7 mouse cellular contexts compared by ENCODE assay signal in genomic region chr4:132464255-132464613, GRCm38 (mm10). TPM values are rescaled to one million over a fixed set of nuclear protein-coding genes. Genes with fewer than 3 reads are reported as not detected.
A peak's percentile ranks its signal among the peaks of the same experiment; 100 is the strongest.
DNase-seq lines count a peak whose midpoint lies in the region; ATAC-seq and TF ChIP-seq lines count a peak whose summit lies in the region.

No protein-coding gene starts in this region.

- peaks cover 22% of the 10 kb centered on the region for H3K36me3 ChIP-seq in megakaryocyte, embryonic 14.5 days (replicated peaks; ENCODE audit: low read length)
- H3K36me3 ChIP-seq in limb, embryonic 12.5 days: peaks cover 26% of the 10 kb centered on the region
- peaks cover 6% of the 10 kb centered on the region; the same call in 1 of the 2 replicates for H3K36me3 ChIP-seq in stomach, postnatal 0 days (ENCODE audit: control insufficient read depth, insufficient read depth, low read length)

- H3K9ac ChIP-seq in limb, embryonic 12.5 days (replicated peaks): peak overlapping the region; percentile 32; the same call in 1 of the 2 replicates
- H3K9ac ChIP-seq in stomach, postnatal 0 days (ENCODE audit: low read length): no peak overlapping the region

- 7% methylated on average over 5 of the region's 5 CpGs for WGBS in limb, embryonic 12.5 days
- WGBS in stomach, postnatal 0 days: 0% methylated on average over 5 of the region's 5 CpGs

- H3K27ac ChIP-seq in embryonic fibroblast, embryonic 13.5 days (ENCODE audit: insufficient read depth, low read length): 0 out of 2 replicates have a peak overlapping the region, but pooled peaks have one; percentile 38
- H3K27ac ChIP-seq in limb, embryonic 12.5 days: 0 out of 2 replicates have a peak overlapping the region, but pooled peaks have one; percentile 19
- H3K27ac ChIP-seq in stomach, postnatal 0 days (replicated peaks): no peak overlapping the region

- peak overlapping the region; percentile 88 for H3K4me2 ChIP-seq in limb, embryonic 12.5 days
- H3K4me2 ChIP-seq in stomach, postnatal 0 days (replicated peaks; ENCODE audit: low read depth): peak overlapping the region; percentile 76

- no peak for ATAC-seq in megakaryocyte, adult 5-6 weeks (ENCODE audit: poor library complexity, severe bottlenecking)
- ATAC-seq in limb, embryonic 12.5 days (ENCODE audit: insufficient number of reproducible peaks, insufficient read depth, low FRiP score, low TSS enrichment, low read depth): 0 out of 2 replicates have a peak, but pooled peaks have one; percentile 43
- ATAC-seq in stomach, postnatal 0 days (ENCODE audit: low FRiP score, low TSS enrichment): peak; percentile 22; the same call in 1 of the 2 replicates

- H3K4me1 ChIP-seq in megakaryocyte, embryonic 14.5 days: peaks cover 46% of the 10 kb centered on the region
- H3K4me1 ChIP-seq in embryonic fibroblast, embryonic 13.5 days (ENCODE audit: control insufficient read depth, insufficient read depth, low read length): peaks cover 2% of the 10 kb centered on the region; the same call in 1 of the 2 replicates
- H3K4me1 ChIP-seq in limb, embryonic 12.5 days (replicated peaks): peaks cover 15% of the 10 kb centered on the region
- H3K4me1 ChIP-seq in stomach, postnatal 0 days (replicated peaks; ENCODE audit: control insufficient read depth, insufficient read depth): 0 out of 2 replicates have a peak, but pooled peaks cover 2% of the 10 kb centered on the region

- no peaks in the 10 kb centered on the region for H3K27me3 ChIP-seq in megakaryocyte, embryonic 14.5 days (replicated peaks)
- no peaks in the 10 kb centered on the region for H3K27me3 ChIP-seq in limb, embryonic 12.5 days
- no peaks in the 10 kb centered on the region for H3K27me3 ChIP-seq in stomach, postnatal 0 days (ENCODE audit: control insufficient read depth, insufficient read depth, low read length)

- no peaks in the 10 kb centered on the region for H3K9me3 ChIP-seq in megakaryocyte, embryonic 14.5 days
- H3K9me3 ChIP-seq in limb, embryonic 12.5 days: no peaks in the 10 kb centered on the region
- H3K9me3 ChIP-seq in stomach, postnatal 0 days (ENCODE audit: control insufficient read depth, low read length): no peaks in the 10 kb centered on the region

- no peak for TF ChIP-seq EP300 in stomach, postnatal 0 days (optimal IDR thresholded peaks at IDR 0.05)

- no peak for TF ChIP-seq POLR2A in embryonic fibroblast, embryonic 13.5 days (IDR thresholded peaks at IDR 0.05; ENCODE audit: low read depth, low read length)

- TF ChIP-seq CTCF in embryonic fibroblast, embryonic 13.5 days (IDR thresholded peaks at IDR 0.05; ENCODE audit: borderline replicate concordance, insufficient read depth, low read length): no peak
- no peak for TF ChIP-seq CTCF in stomach, postnatal 0 days (IDR thresholded peaks at IDR 0.05; ENCODE audit: low read depth)

- no peak for DNase-seq in stomach, postnatal 0 days (ENCODE audit: low spot score)
- no peak for DNase-seq in frontal cortex, adult 2 months (ENCODE audit: extremely low spot score in 1 of 2, low spot score in 1 of 2)
- no peak for DNase-seq in B cell, adult 2 months

- peak overlapping the region; percentile 99 for H3K4me3 ChIP-seq in megakaryocyte, embryonic 14.5 days (replicated peaks)
- peak overlapping the region; percentile 74 for H3K4me3 ChIP-seq in embryonic fibroblast, embryonic 13.5 days (ENCODE audit: insufficient read depth, low read length)
- peak overlapping the region; percentile 77 for H3K4me3 ChIP-seq in limb, embryonic 12.5 days (replicated peaks)
- H3K4me3 ChIP-seq in stomach, postnatal 0 days (ENCODE audit: low read depth, low read length): peak overlapping the region; percentile 79; the same call in 1 of the 2 replicates

RNA-seq across cellular contexts. Expression of gene Med18, which starts 0.5 kb away (rescaled TPM):
- 2.3 and 2.7 TPM in 2 replicates for polyA plus RNA-seq in megakaryocyte, embryonic 14.5 days (2012; ENCODE audit: insufficient read depth, low replicate concordance)
- 9.0 and 11.4 TPM in 2 replicates for total RNA-seq in megakaryocyte, adult 5-6 weeks (2015)
- 7.7 and 12.5 TPM in 2 replicates for total RNA-seq in megakaryocyte, adult 5-6 weeks (2017)
- 7.1 and 10.4 TPM in 2 replicates for polyA plus RNA-seq in embryonic fibroblast, embryonic 13.5 days (2011; ENCODE audit: insufficient read length, low read depth, missing spikeins)
- polyA plus RNA-seq in limb, embryonic 12.5 days (2016; fragmentation: Nextera tagmentation; extraction: Ambion mirVana): 30.4 and 35.0 TPM in 2 replicates
- 12.2 and 13.6 TPM in 2 replicates for polyA plus RNA-seq in stomach, postnatal 0 days (2015; fragmentation: Nextera tagmentation; extraction: Ambion mirVana)
- 6.2 and 6.7 TPM in 2 replicates for polyA plus RNA-seq in frontal cortex, adult 2 months (2012; rRNA removed)

RNA-seq across cellular contexts. Expression of gene Phactr4, which starts 41.9 kb away (rescaled TPM):
- 2.1 and 3.0 TPM in 2 replicates for polyA plus RNA-seq in megakaryocyte, embryonic 14.5 days (2012; ENCODE audit: insufficient read depth, low replicate concordance)
- total RNA-seq in megakaryocyte, adult 5-6 weeks (2015): 33.8 and 36.3 TPM in 2 replicates
- total RNA-seq in megakaryocyte, adult 5-6 weeks (2017): 6.6 and 13.2 TPM in 2 replicates
- polyA plus RNA-seq in embryonic fibroblast, embryonic 13.5 days (2011; ENCODE audit: insufficient read length, low read depth, missing spikeins): 28.5 and 33.5 TPM in 2 replicates
- polyA plus RNA-seq in limb, embryonic 12.5 days (2016; fragmentation: Nextera tagmentation; extraction: Ambion mirVana): 19.7 and 25.6 TPM in 2 replicates
- 17.6 and 20.6 TPM in 2 replicates for polyA plus RNA-seq in stomach, postnatal 0 days (2015; fragmentation: Nextera tagmentation; extraction: Ambion mirVana)
- polyA plus RNA-seq in frontal cortex, adult 2 months (2012; rRNA removed): 6.3 and 7.2 TPM in 2 replicates

RNA-seq across cellular contexts. Expression of gene Sesn2, which starts 46.1 kb away (rescaled TPM):
- polyA plus RNA-seq in megakaryocyte, embryonic 14.5 days (2012; ENCODE audit: insufficient read depth, low replicate concordance): 23.7 and 27.2 TPM in 2 replicates
- 7.4 TPM in 2 replicates for total RNA-seq in megakaryocyte, adult 5-6 weeks (2015)
- total RNA-seq in megakaryocyte, adult 5-6 weeks (2017): 5.2 and 5.6 TPM in 2 replicates
- polyA plus RNA-seq in embryonic fibroblast, embryonic 13.5 days (2011; ENCODE audit: insufficient read length, low read depth, missing spikeins): 55.1 and 58.4 TPM in 2 replicates
- 11.0 and 11.3 TPM in 2 replicates for polyA plus RNA-seq in limb, embryonic 12.5 days (2016; fragmentation: Nextera tagmentation; extraction: Ambion mirVana)
- 7.6 and 8.2 TPM in 2 replicates for polyA plus RNA-seq in stomach, postnatal 0 days (2015; fragmentation: Nextera tagmentation; extraction: Ambion mirVana)
- polyA plus RNA-seq in frontal cortex, adult 2 months (2012; rRNA removed): 9.2 and 9.7 TPM in 2 replicates
